ENCODE assay signal across 10 mouse cellular contexts in genomic region chr5:134531585-134531984, GRCm38 (mm10). TPM values are rescaled to one million over a fixed set of nuclear protein-coding genes. Genes with fewer than 3 reads are reported as not detected.
A peak's percentile ranks its signal among the peaks of the same experiment; 100 is the strongest.
DNase-seq lines count a peak whose midpoint lies in the region; ATAC-seq lines count a peak whose summit lies in the region.
"Had no signal": no experiment of that assay in that cellular context is flagged by ENCODE, and none has a peak within 500 bp of the region (broad histone marks: within the 10 kb centered on the region; RNA-seq: fewer than 3 reads in every experiment).

No protein-coding gene starts in this region.

- peak overlapping the region; percentile 83 for H3K27ac ChIP-seq in forebrain, embryonic 15.5 days (replicated peaks)
- H3K27ac ChIP-seq in forebrain, embryonic 11.5 days (ENCODE audit: low read depth, low read length), result no peak overlapping the region
- H3K27ac ChIP-seq in neural tube, embryonic 13.5 days (replicated peaks), result peak overlapping the region; percentile 52
- H3K27ac ChIP-seq in neural tube, embryonic 15.5 days (replicated peaks), result peak overlapping the region; percentile 83
- H3K27ac ChIP-seq: liver, embryonic 13.5 days had no signal

- 0 out of 2 replicates have a peak, but pooled peaks have one; percentile 38 for ATAC-seq in forebrain, embryonic 15.5 days (replicated peaks)
- no peak for ATAC-seq in forebrain, embryonic 11.5 days (replicated peaks; ENCODE audit: low FRiP score)
- ATAC-seq in neural tube, embryonic 13.5 days (ENCODE audit: low read depth), result peak; percentile 41
- ATAC-seq in neural tube, embryonic 15.5 days (ENCODE audit: low FRiP score), result peak; percentile 69

- no peaks in the 10 kb centered on the region for H3K9me3 ChIP-seq in forebrain, embryonic 15.5 days
- no peaks in the 10 kb centered on the region for H3K9me3 ChIP-seq in forebrain, embryonic 11.5 days (ENCODE audit: control insufficient read depth, low read length)
- no peaks in the 10 kb centered on the region for H3K9me3 ChIP-seq in neural tube, embryonic 13.5 days
- no peaks in the 10 kb centered on the region for H3K9me3 ChIP-seq in neural tube, embryonic 15.5 days (replicated peaks)
- H3K9me3 ChIP-seq: liver, embryonic 13.5 days had no signal

- no peak overlapping the region for H3K9ac ChIP-seq in forebrain, embryonic 15.5 days (replicated peaks)
- H3K9ac ChIP-seq in forebrain, embryonic 11.5 days (ENCODE audit: low read length), result no peak overlapping the region
- no peak overlapping the region for H3K9ac ChIP-seq in neural tube, embryonic 13.5 days
- H3K9ac ChIP-seq in neural tube, embryonic 15.5 days (replicated peaks), result no peak overlapping the region
- H3K9ac ChIP-seq: liver, embryonic 13.5 days had no signal

- 64% methylated on average over 9 of the region's 9 CpGs for WGBS in forebrain, embryonic 15.5 days
- 91% methylated on average over 9 of the region's 9 CpGs for WGBS in forebrain, embryonic 11.5 days
- 86% methylated on average over 9 of the region's 9 CpGs for WGBS in neural tube, embryonic 13.5 days
- WGBS in neural tube, embryonic 15.5 days, result 70% methylated on average over 9 of the region's 9 CpGs

- no peak for DNase-seq in forebrain, embryonic 11.5 days (ENCODE audit: low spot score)
- DNase-seq in neural tube, embryonic 10.5 days (ENCODE audit: extremely low spot score, low spot score), result no peak
- DNase-seq in frontal cortex, postnatal 10 days (ENCODE audit: low spot score in 2 of 2), result peak; percentile 54 to 63
- no peak for DNase-seq in urinary bladder, postnatal 10 days (ENCODE audit: low spot score)
- DNase-seq: kidney, postnatal 4 days; liver, embryonic 13.5 days had no signal

- peaks cover 35% of the 10 kb centered on the region for H3K4me1 ChIP-seq in forebrain, embryonic 15.5 days
- no peaks in the 10 kb centered on the region for H3K4me1 ChIP-seq in forebrain, embryonic 11.5 days (replicated peaks; ENCODE audit: control insufficient read depth, insufficient read depth, low read length)
- peaks cover 27% of the 10 kb centered on the region for H3K4me1 ChIP-seq in neural tube, embryonic 13.5 days (replicated peaks)
- peaks cover 27% of the 10 kb centered on the region for H3K4me1 ChIP-seq in neural tube, embryonic 15.5 days

- H3K4me3 ChIP-seq in forebrain, embryonic 15.5 days, result no peak overlapping the region
- no peak overlapping the region for H3K4me3 ChIP-seq in forebrain, embryonic 11.5 days (ENCODE audit: low read depth, low read length)
- no peak overlapping the region for H3K4me3 ChIP-seq in neural tube, embryonic 13.5 days
- H3K4me3 ChIP-seq in neural tube, embryonic 15.5 days (replicated peaks), result no peak overlapping the region
- H3K4me3 ChIP-seq: liver, embryonic 13.5 days had no signal

- H3K27me3 ChIP-seq in forebrain, embryonic 15.5 days, result no peaks in the 10 kb centered on the region
- H3K27me3 ChIP-seq in forebrain, embryonic 11.5 days (ENCODE audit: control insufficient read depth, insufficient read depth, low read length), result no peaks in the 10 kb centered on the region
- H3K27me3 ChIP-seq in neural tube, embryonic 13.5 days, result no peaks in the 10 kb centered on the region
- H3K27me3 ChIP-seq in neural tube, embryonic 15.5 days (replicated peaks), result no peaks in the 10 kb centered on the region
- H3K27me3 ChIP-seq: CH12.LX; liver, embryonic 13.5 days had no signal

- H3K4me2 ChIP-seq in forebrain, embryonic 15.5 days (replicated peaks), result no peak overlapping the region
- no peak overlapping the region for H3K4me2 ChIP-seq in forebrain, embryonic 11.5 days (ENCODE audit: low read depth, low read length, severe bottlenecking)
- H3K4me2 ChIP-seq in neural tube, embryonic 13.5 days, result no peak overlapping the region
- H3K4me2 ChIP-seq in neural tube, embryonic 15.5 days, result no peak overlapping the region
- H3K4me2 ChIP-seq: liver, embryonic 13.5 days had no signal

- H3K36me3 ChIP-seq in forebrain, embryonic 15.5 days, result peaks cover 32% of the 10 kb centered on the region
- H3K36me3 ChIP-seq in forebrain, embryonic 11.5 days (ENCODE audit: control insufficient read depth, insufficient read depth, low read length), result no peaks in the 10 kb centered on the region
- peaks cover 70% of the 10 kb centered on the region for H3K36me3 ChIP-seq in neural tube, embryonic 13.5 days
- peaks cover 46% of the 10 kb centered on the region for H3K36me3 ChIP-seq in neural tube, embryonic 15.5 days

RNA-seq across cellular contexts. Expression of gene Clip2, which starts 20.6 kb away (rescaled TPM):
- polyA plus RNA-seq in forebrain, embryonic 15.5 days (2015; fragmentation: Nextera tagmentation; extraction: Ambion mirVana), result 14.7 and 15.0 TPM in 2 replicates
- polyA plus RNA-seq in forebrain, embryonic 11.5 days (2014; fragmentation: Nextera tagmentation; extraction: Ambion mirVana), result 6.1 and 6.8 TPM in 2 replicates
- 11.9 and 12.6 TPM in 2 replicates for polyA plus RNA-seq in neural tube, embryonic 13.5 days (2015; fragmentation: Nextera tagmentation; extraction: Ambion mirVana)
- 10.4 and 12.1 TPM in 2 replicates for polyA plus RNA-seq in neural tube, embryonic 15.5 days (2015; fragmentation: Nextera tagmentation; extraction: Ambion mirVana)

RNA-seq across cellular contexts. Expression of gene Syna, which starts 28.4 kb away (rescaled TPM):
- polyA plus RNA-seq in forebrain, embryonic 15.5 days (2015; fragmentation: Nextera tagmentation; extraction: Ambion mirVana), result 0.36 and 0.59 TPM in 2 replicates
- not detected in 2 replicates for polyA plus RNA-seq in forebrain, embryonic 11.5 days (2014; fragmentation: Nextera tagmentation; extraction: Ambion mirVana)
- 0.31 and 0.85 TPM in 2 replicates for polyA plus RNA-seq in neural tube, embryonic 13.5 days (2015; fragmentation: Nextera tagmentation; extraction: Ambion mirVana)
- 0.51 and 0.63 TPM in 2 replicates for polyA plus RNA-seq in neural tube, embryonic 15.5 days (2015; fragmentation: Nextera tagmentation; extraction: Ambion mirVana)
- polyA plus RNA-seq: liver, embryonic 13.5 days had no signal

RNA-seq across cellular contexts. Expression of gene Rfc2, which starts 49.6 kb away (rescaled TPM):
- 218 TPM in 2 replicates for polyA plus RNA-seq in forebrain, embryonic 15.5 days (2015; fragmentation: Nextera tagmentation; extraction: Ambion mirVana)
- 375 and 391 TPM in 2 replicates for polyA plus RNA-seq in forebrain, embryonic 11.5 days (2014; fragmentation: Nextera tagmentation; extraction: Ambion mirVana)
- 184 and 214 TPM in 2 replicates for polyA plus RNA-seq in neural tube, embryonic 13.5 days (2015; fragmentation: Nextera tagmentation; extraction: Ambion mirVana)
- 185 and 216 TPM in 2 replicates for polyA plus RNA-seq in neural tube, embryonic 15.5 days (2015; fragmentation: Nextera tagmentation; extraction: Ambion mirVana)

Comparison
In these comparisons a context has a peak if more than half of its experiments do, and no peak if none do; other contexts are left out.
1. DNase-seq: peak in frontal cortex, postnatal 10 days (2 of 2); none in forebrain, embryonic 11.5 days (single experiment), neural tube, embryonic 10.5 days (single experiment) and urinary bladder, postnatal 10 days (single experiment).